Mouse (Mus musculus) retina, postnatal 7 days (tissue): Measurements from ENCODE around the gene Tgm2.
A peak's percentile ranks its signal among the peaks of the same experiment; 100 is the strongest.

Source experiments
- DNase-seq: peaks from one replicate; pipeline ENCODE4 v3.0.0-alpha.2; 2012; ENCODE audit warnings: low read depth, low spot score

Tgm2 gene

GRCm38 (mm10) chr2:158141690-158142440 lies 4.4 kb downstream of the Tgm2 start:
- DNase-seq = no peak

GRCm38 (mm10) chr2:158141271-158141670 lies 5.0 kb downstream of the Tgm2 start:
- no peak for DNase-seq

- no peak for DNase-seq
Observed at GRCm38 (mm10) chr2:158140664-158141063, 5.6 kb downstream of the Tgm2 start.

- DNase-seq = no peak
Observed at GRCm38 (mm10) chr2:158139628-158140027, 6.6 kb downstream of the Tgm2 start.

GRCm38 (mm10) chr2:158138778-158139177 lies 7.5 kb downstream of the Tgm2 start:
- DNase-seq = no peak

GRCm38 (mm10) chr2:158137771-158138170 lies 8.5 kb downstream of the Tgm2 start:
- no peak for DNase-seq

- DNase-seq = no peak
Observed at GRCm38 (mm10) chr2:158136205-158136604, 10.0 kb downstream of the Tgm2 start.

DNA sequence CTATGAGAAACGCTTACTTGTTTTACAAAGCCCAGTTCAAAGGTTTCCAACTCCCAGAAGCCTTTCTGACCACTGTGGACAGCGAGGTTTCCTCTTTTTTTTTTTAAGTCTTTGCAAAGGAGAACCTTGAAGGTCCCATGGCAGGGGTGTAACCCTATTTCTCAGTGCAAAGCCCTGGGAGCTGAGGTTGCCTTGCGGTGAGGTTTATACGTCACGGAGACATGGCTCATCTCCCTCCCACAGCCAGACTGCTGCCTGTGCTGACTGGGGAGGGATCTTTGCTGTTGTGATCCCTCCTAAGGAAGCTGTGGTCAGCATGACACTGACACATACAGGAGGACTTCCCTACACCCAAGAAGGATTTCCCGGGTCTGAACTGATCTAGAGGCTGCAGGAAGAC lies 13.2 kb downstream of the Tgm2 start:
- no peak for DNase-seq

GRCm38 (mm10) chr2:158132320-158132719 lies 13.9 kb downstream of the Tgm2 start:
- DNase-seq = no peak

DNA sequence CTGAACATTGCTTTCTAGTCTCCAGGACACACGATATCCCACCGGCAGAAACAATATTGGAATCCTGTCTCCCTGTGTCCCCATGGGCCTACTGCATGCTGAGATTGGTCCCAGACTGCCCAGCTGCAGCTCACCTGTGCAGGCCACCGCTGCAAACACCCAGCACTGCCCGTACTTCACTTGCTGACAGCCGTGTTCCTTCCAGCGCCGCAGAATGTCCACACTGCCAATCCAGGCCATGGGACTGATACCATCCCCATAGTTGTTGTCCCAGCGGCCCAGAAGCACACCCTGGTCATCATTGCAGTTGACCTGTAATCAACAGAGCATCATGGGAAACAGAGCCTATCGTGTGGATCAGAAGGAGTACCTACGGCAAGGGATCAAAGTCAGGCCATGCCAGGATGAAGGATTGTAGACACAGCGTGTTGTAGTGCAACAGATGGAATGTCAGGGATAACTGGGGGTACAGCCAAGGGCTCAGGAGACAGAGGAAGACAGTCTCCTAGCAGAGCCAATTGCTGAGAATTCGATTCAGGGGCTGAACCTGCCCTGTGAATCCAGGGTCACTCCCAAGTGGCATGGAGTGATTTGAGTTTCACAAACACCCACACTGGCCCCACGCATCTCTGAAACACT lies 14.9 kb downstream of the Tgm2 start:
- DNase-seq = no peak

DNA sequence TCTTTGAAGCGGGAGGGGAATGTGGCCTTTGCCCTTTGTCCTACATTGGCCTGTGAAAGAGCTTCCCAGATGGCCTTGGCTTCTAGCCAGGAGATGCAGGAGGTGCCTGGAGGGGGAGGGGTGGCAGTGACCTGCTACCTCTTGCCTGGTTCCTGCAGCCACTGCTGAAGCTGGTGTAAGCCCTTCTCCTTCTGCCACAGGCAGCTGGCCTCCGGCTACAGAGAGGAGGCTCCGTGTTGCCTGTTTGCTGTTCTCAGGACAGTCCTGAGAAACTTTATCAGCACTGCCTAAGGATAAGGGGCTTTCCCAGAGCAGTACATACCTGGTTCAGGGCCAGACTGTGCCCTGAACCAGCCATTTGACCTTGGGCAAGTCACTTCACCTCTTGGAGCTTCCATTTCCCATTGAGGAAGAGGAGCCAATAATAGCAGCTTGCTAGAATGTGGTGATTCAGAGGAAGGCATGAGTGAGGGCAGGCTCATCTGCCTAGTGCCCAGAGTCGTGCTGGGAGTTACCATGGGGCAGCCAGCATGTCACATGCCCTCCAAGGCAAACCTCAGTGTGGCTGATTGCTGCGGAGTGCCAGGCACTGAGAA lies 15.7 kb downstream of the Tgm2 start:
- DNase-seq = peak; percentile 77

DNA sequence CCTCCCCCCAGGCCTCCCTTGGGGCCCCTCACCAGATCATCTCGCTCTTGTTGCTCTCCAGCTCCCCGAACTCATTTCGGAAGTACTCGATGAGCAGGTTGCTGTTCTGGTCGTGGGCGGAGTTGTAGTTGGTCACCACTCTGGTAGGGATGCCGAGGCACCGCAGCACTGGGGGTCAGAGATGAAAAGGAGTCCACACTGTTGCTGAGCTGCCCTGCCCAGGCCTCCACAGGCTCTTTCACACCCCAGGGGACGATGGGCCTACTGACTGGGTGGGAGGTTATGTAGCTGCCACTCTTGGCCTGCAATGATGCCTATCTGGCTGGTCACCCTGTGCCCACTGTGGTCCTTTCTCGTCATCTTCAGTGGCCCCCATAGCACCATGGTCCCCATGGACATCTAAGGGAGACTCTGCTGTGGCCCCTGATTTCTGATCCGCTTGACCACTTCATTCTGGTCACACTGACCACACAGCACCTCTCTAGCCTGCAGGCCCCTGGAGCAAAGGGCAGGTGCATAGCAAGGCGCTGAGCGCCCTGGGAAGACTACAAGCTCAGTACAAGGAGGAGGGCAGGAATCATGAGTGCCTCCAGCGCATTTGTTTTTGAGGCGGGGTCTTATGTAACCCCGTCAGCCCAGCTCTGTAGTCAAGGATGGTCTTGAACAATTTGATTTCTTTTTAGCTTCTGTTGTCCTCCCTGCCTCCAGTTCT lies 16.8 kb downstream of the Tgm2 start:
- no peak for DNase-seq

DNA sequence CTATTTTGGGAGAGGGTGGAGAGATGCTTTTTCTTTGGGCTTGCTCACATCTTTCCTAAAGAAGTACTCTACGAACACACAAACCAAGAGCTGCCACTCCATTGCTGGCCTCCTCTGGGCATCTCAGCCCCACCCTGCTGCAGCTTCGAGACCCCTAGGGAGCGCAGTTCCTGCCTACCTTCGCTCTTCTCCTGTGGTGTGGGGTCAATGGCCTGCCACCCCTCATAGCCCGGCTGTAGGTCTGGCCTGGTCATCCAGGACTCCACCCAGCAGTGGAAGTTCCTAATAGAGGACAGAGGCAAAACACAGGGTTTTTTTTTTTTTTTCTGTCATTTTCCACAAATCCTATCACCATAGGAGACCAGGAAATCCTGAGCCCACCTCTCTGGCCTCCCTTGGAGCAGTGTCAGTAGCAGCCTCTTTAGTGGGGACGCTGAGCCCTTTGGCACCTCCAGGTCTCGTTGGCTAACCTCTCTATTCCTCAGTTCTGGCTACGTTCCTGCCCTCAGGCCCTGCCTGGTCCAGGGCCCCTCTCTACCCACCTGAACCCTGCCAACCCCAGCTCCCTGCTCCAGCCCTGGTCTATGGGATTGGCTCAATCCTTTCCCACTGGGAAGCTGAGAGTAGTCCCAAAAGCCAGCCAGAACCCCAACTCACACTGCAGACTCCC lies 17.6 kb downstream of the Tgm2 start:
- DNase-seq = no peak

DNA sequence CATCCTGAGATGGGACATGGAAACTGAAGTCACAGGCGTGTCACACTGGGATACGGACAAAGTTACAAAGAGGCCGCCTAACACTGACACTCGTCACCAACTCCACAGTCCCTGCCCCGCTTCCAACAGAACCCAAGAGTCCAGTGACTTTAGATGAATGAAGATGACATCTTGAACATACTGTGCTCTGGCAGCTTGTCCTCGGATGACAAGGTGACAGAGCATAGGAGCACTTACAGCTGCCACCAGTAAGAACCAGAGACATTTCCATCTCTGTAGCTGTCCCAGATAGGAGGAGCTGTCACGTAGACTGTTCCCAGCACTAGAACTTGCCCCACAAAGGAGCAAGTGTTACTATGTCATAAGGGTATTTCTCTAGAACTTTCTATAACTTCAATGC lies 18.4 kb downstream of the Tgm2 start:
- no peak for DNase-seq

DNA sequence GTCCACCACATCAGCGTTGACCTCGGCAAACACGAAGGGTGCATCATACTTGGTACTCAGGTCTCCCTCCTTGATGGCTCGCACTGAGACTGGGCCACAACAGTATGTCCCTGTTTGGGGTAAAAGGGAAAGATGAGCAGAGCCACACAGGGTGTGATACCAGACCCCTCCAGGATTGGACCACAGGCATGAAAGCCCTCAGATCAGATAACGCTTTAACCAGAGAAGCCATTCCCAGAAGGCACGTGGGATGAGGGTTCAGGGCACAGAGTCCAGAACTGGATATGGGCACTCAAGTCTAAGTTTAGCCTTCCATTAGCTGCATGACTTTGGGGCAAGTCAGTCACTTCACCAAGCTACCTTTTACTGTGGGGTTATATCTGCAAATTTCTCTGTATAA lies 19.0 kb downstream of the Tgm2 start:
- no peak for DNase-seq

DNA sequence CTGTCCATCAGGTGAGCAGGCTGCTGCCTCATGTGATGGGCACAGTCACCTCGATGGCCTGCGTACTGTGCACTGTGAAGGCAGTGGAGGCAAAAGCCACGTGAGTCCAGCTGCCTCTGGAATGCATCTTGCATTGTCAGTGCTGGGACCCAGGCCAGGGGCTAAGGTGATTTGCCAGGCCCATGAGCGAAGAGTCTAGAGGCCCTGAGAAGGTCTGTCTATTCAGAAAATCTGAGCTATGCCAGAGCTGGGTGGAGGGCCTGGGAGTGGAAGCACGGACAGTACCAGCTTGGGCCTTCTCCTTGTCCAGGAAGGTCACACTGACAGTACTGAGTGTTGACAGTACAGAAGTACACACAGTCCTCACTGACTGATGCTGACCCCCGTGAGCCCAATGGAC lies 23.4 kb downstream of the Tgm2 start:
- no peak for DNase-seq

- DNase-seq = no peak
Observed at GRCm38 (mm10) chr2:158121645-158122326, 24.4 kb downstream of the Tgm2 start.

DNA sequence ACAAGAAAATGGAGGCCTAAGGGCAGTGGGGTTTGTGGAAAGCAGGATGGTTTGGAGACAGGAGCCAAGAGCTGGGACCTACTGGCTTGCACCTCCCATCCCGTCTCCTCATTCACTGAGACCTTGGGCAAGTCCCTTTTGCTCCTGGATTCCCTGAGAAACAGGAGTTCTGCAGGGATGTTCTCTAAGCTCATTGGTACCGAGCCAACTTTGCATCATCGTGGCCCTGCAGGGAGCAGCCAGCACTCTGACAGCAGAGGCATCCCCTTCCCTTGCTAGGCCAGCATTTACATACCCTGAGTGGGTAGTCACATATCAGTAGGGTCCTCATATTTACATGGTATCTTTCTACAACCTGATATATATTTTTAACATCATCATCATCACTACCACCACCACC lies 25.4 kb downstream of the Tgm2 start:
- no peak for DNase-seq

DNA sequence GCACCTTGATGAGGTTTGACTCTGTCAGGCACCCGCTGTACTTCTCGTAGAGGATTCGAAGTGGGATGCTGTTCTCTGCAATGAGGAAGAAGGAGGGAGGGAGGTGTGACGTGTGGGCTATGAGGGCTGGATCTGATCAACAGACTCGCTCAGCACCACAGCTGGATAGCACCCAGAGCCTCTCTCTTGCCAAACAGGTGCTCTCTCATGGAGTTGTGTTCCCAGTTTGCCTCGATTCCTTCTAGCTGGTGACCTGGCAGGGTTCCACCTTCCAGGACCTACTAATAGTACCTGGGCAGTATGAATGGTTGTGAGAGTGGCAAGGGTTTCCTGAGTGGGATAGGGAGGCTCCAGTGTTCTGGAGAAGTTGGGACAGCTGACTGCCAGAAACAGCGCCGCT lies 26.0 kb downstream of the Tgm2 start:
- DNase-seq = no peak

DNA sequence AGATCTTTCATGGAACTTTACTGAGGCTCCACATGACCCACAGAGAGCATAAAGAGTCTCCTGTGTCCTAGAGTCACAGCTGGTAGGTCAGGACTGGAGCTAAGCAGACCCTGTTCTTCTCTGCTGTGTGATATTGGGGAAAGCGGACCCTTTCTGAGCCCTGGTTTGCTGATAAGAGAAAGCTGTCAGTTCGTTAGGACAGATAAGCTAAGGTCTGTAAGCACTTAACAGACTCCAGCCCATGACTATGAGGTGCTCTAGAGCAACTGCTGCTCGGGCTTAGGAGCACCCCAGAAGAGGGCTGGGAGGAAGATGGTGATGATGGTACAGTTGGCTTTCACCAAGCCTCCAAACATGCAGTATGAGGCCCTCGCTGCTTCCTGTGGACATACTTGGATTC lies 27.1 kb downstream of the Tgm2 start:
- DNase-seq = no peak

DNA sequence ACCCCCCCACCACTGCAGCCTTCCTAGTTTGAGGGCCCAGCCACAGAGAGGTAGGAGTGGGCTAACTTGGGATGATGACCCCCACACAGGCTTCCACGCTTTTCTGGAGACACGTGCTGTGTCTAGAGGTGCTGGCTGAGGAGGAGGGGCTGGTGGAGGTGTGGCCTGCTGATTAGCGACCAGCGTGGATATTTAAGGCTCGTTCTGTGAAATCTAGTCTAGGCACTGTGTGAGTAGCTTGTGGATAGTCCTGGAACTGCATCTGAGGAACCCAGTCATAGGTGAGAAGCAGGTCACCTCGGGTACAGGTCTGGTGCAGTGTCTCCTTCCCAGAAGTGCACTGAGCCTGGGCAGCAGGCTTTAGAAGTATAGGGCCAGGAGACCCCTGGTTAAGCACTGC lies 29.6 kb downstream of the Tgm2 start:
- DNase-seq = no peak
